Mouse (Mus musculus) thymus, adult 2 months (tissue): ENCODE measurements around the gene Pard6b.

Experiments
- CTCF ChIP-seq: fragments of 200-500 bp; IDR thresholded peaks from 2 replicates; pipeline ENCODE4 v1.5.1; 2012; ENCODE audit warnings: mild to moderate bottlenecking, control low read depth, low read length, moderate library complexity, borderline replicate concordance; ENCODE audit not compliant: control insufficient read depth, poor library complexity, insufficient read depth; ENCODE audit errors: extremely low read depth
- POLR2A ChIP-seq: fragments of 200-500 bp; IDR thresholded peaks from 2 replicates; pipeline ENCODE4 v1.6.1; 2012; ENCODE audit warnings: mild to moderate bottlenecking, low read length, control low read depth, moderate library complexity; ENCODE audit not compliant: control insufficient read depth, poor library complexity, insufficient read depth; ENCODE audit errors: extremely low read depth

GRCm38 (mm10) chr2:168080431-168081246, at the start of gene Pard6b:
- TF ChIP-seq POLR2A (peak; percentile 43; the same call in 1 of the 2 replicates), CTCF (peak; percentile 62; the same call in 1 of the 2 replicates)
